Mouse (Mus musculus) retina, postnatal 1 day (tissue): ENCODE measurements around the gene Olfr507.
"Not testable (repeated sequence)": the region's sequence is repeated elsewhere in the genome, so short reads cannot be mapped to it uniquely, and the experiment has no call there.

Source experiments
- DNase-seq: peaks from one replicate; pipeline ENCODE4 v3.0.0-alpha.2; 2012

Olfr507 gene

GRCm38 (mm10) chr7:108621514-108621913 lies at the start of gene Olfr507:
TSS of gene Olfr507 (plus strand) at chr7:108621814.
- DNase-seq: no peak

GRCm38 (mm10) chr7:108589797-108590196 lies 31.8 kb upstream of the Olfr507 start:
- DNase-seq: no peak

GRCm38 (mm10) chr7:108601916-108602315 lies 19.7 kb upstream of the Olfr507 start:
- DNase-seq: not testable (repeated sequence)

GRCm38 (mm10) chr7:108610487-108610886 lies 11.1 kb upstream of the Olfr507 start, which contains the start of gene Olfr506:
TSS of gene Olfr506 (plus strand) at chr7:108610787.
- DNase-seq: no peak

- DNase-seq: no peak
Measured at GRCm38 (mm10) chr7:108614110-108614509, 7.5 kb upstream of the Olfr507 start.

- DNase-seq: not testable (repeated sequence)
Measured at GRCm38 (mm10) chr7:108616781-108617180, 4.8 kb upstream of the Olfr507 start.

- no peak for DNase-seq
Measured at GRCm38 (mm10) chr7:108629694-108630093, 8.1 kb downstream of the Olfr507 start, which contains the start of gene Olfr508. TSS of gene Olfr508 (plus strand) at chr7:108629994.

- DNase-seq: no peak
Measured at GRCm38 (mm10) chr7:108651806-108652205, 30.2 kb downstream of the Olfr507 start, which contains the start of gene Olfr509. TSS of gene Olfr509 (minus strand) at chr7:108651906.

GRCm38 (mm10) chr7:108662419-108662818 lies 40.8 kb downstream of the Olfr507 start:
- DNase-seq: no peak

GRCm38 (mm10) chr7:108666118-108666517 lies 44.5 kb downstream of the Olfr507 start, which contains the start of gene Olfr510:
TSS of gene Olfr510 (plus strand) at chr7:108666418.
- no peak for DNase-seq

- no peak for DNase-seq
Measured at GRCm38 (mm10) chr7:108671058-108671457, 49.4 kb downstream of the Olfr507 start.
